Mouse (Mus musculus) liver, embryonic 14.5 days (tissue): ENCODE measurements around the gene Bgn. TPM values are rescaled to one million over a fixed set of nuclear protein-coding genes. Genes with fewer than 3 reads are reported as not detected.

Experiments
- ATAC-seq: fragments of 200-750 bp; cut with Nextera tagmentation; 2 replicates; pipeline ENCODE4 v1.8.0; 2017; ENCODE audit warnings: moderate number of reproducible peaks, mild to moderate bottlenecking, moderate library complexity; ENCODE audit not compliant: insufficient read depth
- DNase-seq, 3 experiments: peaks; one replicate each; pipeline ENCODE4 v3.0.0-alpha.2; 2012 to 2013; ENCODE audit warnings: low read depth in 3 of 3, low spot score in 3 of 3
- H3K27ac ChIP-seq: fragments of 300-500 bp; sonication (generic); 2 replicates; pipeline ENCODE4 v1.5.1; 2014; ENCODE audit warnings: moderate library complexity, mild to moderate bottlenecking, control low read depth, inconsistent platforms
- H3K27me3 ChIP-seq: fragments of 300-500 bp; sonication (generic); 2 replicates; pipeline ENCODE4 v1.6.1; 2014; ENCODE audit warnings: mild to moderate bottlenecking, low read length, moderate library complexity; ENCODE audit not compliant: control insufficient read depth, insufficient read depth
- H3K36me3 ChIP-seq: fragments of 300-500 bp; sonication (generic); replicated peaks from 2 replicates; pipeline ENCODE4 v1.6.1; 2014; ENCODE audit warnings: low read depth; ENCODE audit not compliant: control insufficient read depth, insufficient read depth
- H3K4me1 ChIP-seq, 2 experiments: fragments of 200-500 bp in 1 of 2; fragments of 300-500 bp in 1 of 2; sonication (generic) in 1 of 2; replicated peaks; 2 replicates each; pipeline ENCODE4 v1.6.1; 2012 to 2014; ENCODE audit warnings: antibody characterized with exemption in 1 of 2, inconsistent platforms in 1 of 2, low read length in 1 of 2; ENCODE audit not compliant: control insufficient read depth in 2 of 2, insufficient read depth in 2 of 2
- H3K4me2 ChIP-seq: fragments of 300-500 bp; sonication (generic); 2 replicates; pipeline ENCODE4 v1.6.1; 2014; ENCODE audit warnings: low read depth, mild to moderate bottlenecking, control low read depth, moderate library complexity
- H3K4me3 ChIP-seq, 2 experiments: fragments of 200-500 bp in 1 of 2; fragments of 300-500 bp in 1 of 2; sonication (generic) in 1 of 2; 2 replicates each; pipeline ENCODE4 v1.5.1; 2012 to 2014; ENCODE audit warnings: low read depth in 2 of 2, low read length in 2 of 2, mild to moderate bottlenecking in 2 of 2, control low read depth in 1 of 2, inconsistent platforms in 1 of 2, moderate library complexity in 1 of 2; ENCODE audit not compliant: insufficient read depth in 1 of 2
- H3K9ac ChIP-seq: fragments of 300-500 bp; sonication (generic); replicated peaks from 2 replicates; pipeline ENCODE4 v1.6.1; 2014; ENCODE audit warnings: mild to moderate bottlenecking, control low read depth, moderate library complexity
- H3K9me3 ChIP-seq: fragments of 300-500 bp; sonication (generic); 2 replicates; pipeline ENCODE4 v1.6.1; 2016; ENCODE audit warnings: low read length, mixed read lengths; ENCODE audit not compliant: control insufficient read depth
- CTCF ChIP-seq: IDR thresholded peaks from 2 replicates; pipeline ENCODE4 v1.5.1; 2016; ENCODE audit warnings: antibody characterized with exemption, low read depth, control low read depth
- EP300 ChIP-seq: IDR thresholded peaks from 2 replicates; pipeline ENCODE4 v1.6.1; 2016; ENCODE audit warnings: antibody characterized with exemption, low read depth
- WGBS: fragments of 180-500 bp; shearing (Covaris S2); extraction: QIAGEN DNeasy Blood & Tissue Kit; methylation state at CpG from one replicate; pipeline ENCODE4 v1.1.7; 2014; ENCODE audit not compliant: insufficient replicate concordance; 5-methylcytosine and 5-hydroxymethylcytosine counted together
- polyA plus RNA-seq, 2 experiments: library from polyadenylated mRNA; depleted of rRNA in 1 of 2; stranded (reverse) in 1 of 2; unstranded in 1 of 2; fragments of >200 nt; fragmentation: Nextera tagmentation in 1 of 2; extraction: Ambion mirVana in 1 of 2; gene quantifications; 2 replicates each; pipeline versions ENCODE4 v1.2.1 to v1.2.3; 2012 to 2014

Bgn gene
- polyA plus RNA-seq, 2 experiments, result 11.1 to 19.0 TPM

DNA sequence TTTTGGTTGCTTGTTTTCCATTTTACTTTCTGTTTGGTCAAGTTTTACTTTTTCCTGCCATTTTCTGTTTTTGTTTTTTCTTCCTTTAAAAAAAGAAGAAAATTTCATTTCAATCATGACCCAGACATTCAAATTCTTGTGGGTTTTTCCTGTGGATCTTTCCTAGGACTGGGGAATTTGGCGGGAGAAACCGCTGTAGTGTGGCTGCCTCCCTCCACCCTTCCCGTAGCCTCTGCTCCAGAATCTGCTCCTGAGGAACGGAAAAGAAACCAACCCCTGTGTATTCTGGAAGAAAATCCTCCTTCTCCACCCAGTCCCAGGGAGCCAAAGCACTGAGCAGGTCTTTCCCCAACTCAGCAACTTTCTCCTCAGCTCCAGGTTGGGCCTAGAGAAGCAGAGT, 22.6 kb upstream of the Bgn start:
- Histone ChIP-seq H3K4me3 (no peak overlapping the region), H3K36me3 (no peaks in the 10 kb centered on the region), H3K9me3 (no peaks in the 10 kb centered on the region), H3K27me3 (no peaks in the 10 kb centered on the region), H3K27ac (no peak overlapping the region), H3K9ac (no peak overlapping the region), H3K4me1 (peaks cover 0 to 7% of the 10 kb centered on the region in 2 experiments; a peak in 3 of 4 replicates), H3K4me2 (no peak overlapping the region)
- 82% methylated on average over 4 of the region's 4 CpGs for WGBS
- TF ChIP-seq CTCF, result no peak
- TF ChIP-seq EP300, result no peak
- DNase-seq, result no peak
- no peak for ATAC-seq

- Histone ChIP-seq H3K4me1 (no peaks in the 10 kb centered on the region), H3K27me3 (no peaks in the 10 kb centered on the region), H3K27ac (no peak overlapping the region), H3K9ac (no peak overlapping the region), H3K9me3 (no peaks in the 10 kb centered on the region), H3K36me3 (no peaks in the 10 kb centered on the region), H3K4me2 (no peak overlapping the region), H3K4me3 (no peak overlapping the region)
- 58% methylated on average over 9 of the region's 9 CpGs for WGBS
- ATAC-seq, result no peak
- TF ChIP-seq CTCF (no peak), EP300 (no peak)
- no peak for DNase-seq
Observed at GRCm38 (mm10) chrX:73465483-73466186, 17.8 kb upstream of the Bgn start.

DNA sequence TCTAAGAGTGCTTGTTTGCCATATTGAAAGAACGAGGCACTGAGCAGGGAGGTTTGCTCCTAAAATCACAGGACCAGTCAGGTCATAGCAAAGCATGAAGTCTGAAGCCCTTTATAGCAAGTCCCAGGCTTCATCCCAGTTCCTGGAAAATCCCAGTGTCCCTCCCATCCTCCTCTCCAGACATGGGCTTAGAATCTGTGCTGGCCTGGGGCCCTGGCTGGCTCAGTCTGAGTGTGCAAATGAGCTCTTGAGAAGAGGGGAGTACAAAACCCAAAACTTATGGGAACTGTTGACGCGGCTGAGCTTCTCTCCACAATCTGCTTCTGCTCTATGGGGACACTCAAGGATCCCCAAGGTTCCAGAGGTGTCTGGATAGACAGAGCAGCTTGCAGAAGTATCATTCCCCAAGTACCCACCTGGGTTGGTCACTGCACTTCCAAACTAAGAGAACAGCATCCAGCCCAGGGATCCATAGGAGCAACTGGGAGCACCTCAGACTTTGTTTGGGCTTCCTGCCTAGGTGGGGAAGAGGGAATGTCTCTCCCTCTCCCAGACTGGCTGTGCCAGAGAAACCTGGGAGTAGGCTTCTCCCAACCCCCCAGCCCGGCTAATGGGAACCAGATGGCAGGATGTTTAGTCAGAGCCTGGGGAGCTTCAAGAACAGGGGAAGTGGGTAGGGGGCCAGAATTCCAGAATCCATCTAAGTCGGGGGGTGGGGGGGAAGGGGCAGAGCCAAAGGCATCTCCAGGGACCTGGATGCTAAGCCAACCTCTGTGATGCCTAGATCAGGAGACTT, 15.8 kb upstream of the Bgn start:
- no peaks in the 10 kb centered on the region for H3K4me1 ChIP-seq
- H3K27me3 ChIP-seq, result no peaks in the 10 kb centered on the region
- no peak for DNase-seq
- no peaks in the 10 kb centered on the region for H3K9me3 ChIP-seq
- ATAC-seq, result no peak
- no peak for TF ChIP-seq EP300
- TF ChIP-seq CTCF, result no peak
- H3K36me3 ChIP-seq, result no peaks in the 10 kb centered on the region
- WGBS, result 44% methylated on average over 5 of the region's 5 CpGs
- H3K9ac ChIP-seq, result no peak overlapping the region
- H3K27ac ChIP-seq, result no peak overlapping the region
- no peak overlapping the region for H3K4me3 ChIP-seq
- H3K4me2 ChIP-seq, result no peak overlapping the region

GRCm38 (mm10) chrX:73468330-73468729, 15.1 kb upstream of the Bgn start:
- H3K4me1 ChIP-seq, result no peaks in the 10 kb centered on the region
- H3K4me2 ChIP-seq, result no peak overlapping the region
- TF ChIP-seq EP300, result no peak
- TF ChIP-seq CTCF, result no peak
- H3K36me3 ChIP-seq, result no peaks in the 10 kb centered on the region
- ATAC-seq, result no peak
- WGBS, result 57% methylated on average over 3 of the region's 3 CpGs
- no peak overlapping the region for H3K27ac ChIP-seq
- DNase-seq, result no peak
- H3K9me3 ChIP-seq, result no peaks in the 10 kb centered on the region
- no peaks in the 10 kb centered on the region for H3K27me3 ChIP-seq
- H3K9ac ChIP-seq, result no peak overlapping the region
- H3K4me3 ChIP-seq, result no peak overlapping the region

DNA sequence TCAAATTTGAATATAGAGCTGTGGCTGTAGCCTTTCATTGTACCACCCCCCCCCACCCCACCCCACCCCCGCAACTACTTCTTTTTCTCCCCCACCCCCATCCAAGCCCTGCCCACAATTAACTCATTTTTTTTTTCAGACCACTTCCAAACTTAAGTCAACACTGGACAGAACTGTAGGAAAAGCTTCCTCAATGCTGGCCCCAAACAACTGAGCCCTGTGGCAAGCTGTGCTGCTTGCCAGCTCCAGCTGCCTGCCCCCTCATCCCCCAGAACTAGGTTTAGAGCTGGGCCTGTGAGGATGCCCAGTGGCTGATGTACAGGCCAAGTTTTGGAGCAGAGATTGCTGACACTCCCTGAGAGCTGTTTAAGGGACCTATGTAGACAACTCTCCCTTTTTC, 14.7 kb upstream of the Bgn start:
- Histone ChIP-seq H3K9ac (no peak overlapping the region), H3K4me3 (no peak overlapping the region), H3K27me3 (no peaks in the 10 kb centered on the region), H3K9me3 (no peaks in the 10 kb centered on the region), H3K36me3 (no peaks in the 10 kb centered on the region), H3K4me2 (no peak overlapping the region), H3K27ac (no peak overlapping the region), H3K4me1 (no peaks in the 10 kb centered on the region)
- ATAC-seq (no peak), DNase-seq (no peak)
- TF ChIP-seq EP300, result no peak
- no peak for TF ChIP-seq CTCF
- WGBS, result 57% methylated on average over 1 of the region's 1 CpGs
